Mouse (Mus musculus) urinary bladder, postnatal 4 days (tissue): Measurements from ENCODE around the gene Cchcr1.

ENCODE experiments used
- DNase-seq, 2 experiments: peaks; one replicate each; pipeline ENCODE4 v3.0.0; 2021 to 2022; ENCODE audit warnings: low spot score in 2 of 2

The Cchcr1 gene

GRCm38 (mm10) chr17:35514756-35515155 lies 2.1 kb upstream of the Cchcr1 start:
- DNase-seq, result no peak

DNA sequence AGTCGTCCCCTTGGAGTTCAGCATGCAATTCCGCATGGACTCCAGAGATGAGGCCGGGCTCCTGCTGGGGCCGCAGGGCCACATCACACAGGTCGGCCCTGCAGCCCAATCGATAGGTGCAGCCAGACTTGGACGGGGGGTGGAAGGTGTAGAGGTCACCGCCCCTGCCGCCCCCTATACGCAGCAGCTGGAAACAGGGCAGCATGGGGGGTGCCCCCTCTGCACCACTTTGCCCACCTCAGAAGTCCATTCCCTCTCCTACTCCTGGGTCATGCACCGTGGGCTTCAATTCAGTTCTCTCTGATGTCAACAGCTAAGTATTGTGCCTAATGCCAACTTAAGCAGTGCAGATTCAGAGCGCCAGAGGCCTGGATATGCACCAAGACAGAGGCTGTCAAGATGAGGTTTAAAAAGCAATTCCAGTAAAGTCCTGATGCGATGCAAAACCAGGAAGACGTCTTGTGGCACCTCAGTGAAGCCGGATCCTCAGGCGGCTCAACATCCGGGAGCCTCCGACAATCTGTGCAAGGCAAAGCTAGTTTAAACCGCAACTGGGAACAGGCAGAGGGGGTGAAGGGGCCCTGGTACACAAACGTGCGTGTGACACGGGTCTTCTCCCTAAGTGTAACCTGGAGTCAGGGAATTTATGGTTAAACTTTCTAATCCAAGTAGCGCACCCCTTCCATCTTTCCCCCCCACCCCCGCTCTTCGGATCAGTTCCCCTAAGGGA lies 824 bp upstream of the Cchcr1 start:
- DNase-seq, result no peak

GRCm38 (mm10) chr17:35517526-35517925 lies 626 bp downstream of the Cchcr1 start:
- DNase-seq, result no peak

GRCm38 (mm10) chr17:35524354-35524753 lies 7.5 kb downstream of the Cchcr1 start:
- no peak for DNase-seq

DNA sequence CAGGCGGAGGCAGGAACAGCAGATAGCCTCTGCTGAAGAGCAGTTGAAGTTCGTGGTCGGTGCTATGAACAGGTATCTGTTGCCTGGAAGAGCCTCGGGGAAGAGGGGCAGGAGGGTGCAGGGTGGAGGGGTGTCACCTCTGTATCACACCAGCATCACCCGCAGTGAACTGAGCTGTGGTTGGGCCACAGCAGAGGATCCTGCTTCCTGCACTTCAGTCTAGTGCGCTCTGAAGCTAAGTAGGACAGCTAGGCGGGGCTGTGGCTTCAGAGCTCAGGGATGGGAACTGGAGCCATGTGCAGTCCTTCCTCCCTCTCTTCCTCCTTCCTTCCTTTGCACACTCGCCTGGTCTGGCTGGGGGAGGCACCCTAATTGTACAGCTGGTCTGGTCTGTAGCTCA lies 9.7 kb downstream of the Cchcr1 start:
- DNase-seq, result no peak

DNA sequence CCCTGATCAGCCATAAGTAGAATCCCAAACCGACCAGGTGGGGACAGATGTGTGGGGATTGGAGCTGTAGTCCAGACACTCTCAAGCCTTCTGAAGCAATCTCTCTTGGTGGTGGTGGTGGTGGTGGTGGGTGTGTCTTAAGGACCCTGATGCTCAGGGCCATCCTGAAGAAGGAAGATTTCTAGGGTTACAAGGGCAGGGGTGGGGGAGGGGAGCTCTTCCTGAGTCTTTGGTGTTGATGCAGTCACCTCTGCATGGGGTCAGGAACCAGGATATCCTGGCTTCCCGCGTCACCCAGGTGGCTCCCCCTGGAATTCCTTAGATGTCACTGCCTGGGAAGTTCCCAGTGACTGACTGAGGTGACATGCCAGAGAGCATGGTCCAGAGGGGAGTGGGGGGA lies 15.5 kb downstream of the Cchcr1 start:
- no peak for DNase-seq

DNA sequence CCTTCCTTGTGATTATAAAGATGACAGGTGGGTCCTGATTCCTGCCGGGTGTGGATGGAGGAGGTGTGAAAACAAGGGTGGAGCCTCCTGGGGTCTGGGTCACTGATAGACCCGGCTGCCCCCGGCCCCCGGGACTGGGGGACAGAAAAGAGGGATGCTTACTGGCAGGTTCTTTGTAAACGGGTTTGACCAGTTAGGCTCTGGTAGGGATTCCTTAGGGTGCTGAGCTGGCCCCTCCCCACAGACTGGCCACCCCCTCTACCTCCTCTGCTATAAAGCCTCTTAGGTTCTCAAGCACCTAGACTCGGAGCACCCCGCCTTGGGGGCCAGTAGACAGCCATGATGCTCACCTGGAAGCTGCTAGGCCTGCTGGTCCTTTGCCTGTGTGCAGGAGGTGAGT lies 16.0 kb downstream of the Cchcr1 start, which contains the start of gene Psors1c2:
TSS of gene Psors1c2 (plus strand) at position 301 of the 400 bp plus-strand sequence.
- no peak for DNase-seq

DNA sequence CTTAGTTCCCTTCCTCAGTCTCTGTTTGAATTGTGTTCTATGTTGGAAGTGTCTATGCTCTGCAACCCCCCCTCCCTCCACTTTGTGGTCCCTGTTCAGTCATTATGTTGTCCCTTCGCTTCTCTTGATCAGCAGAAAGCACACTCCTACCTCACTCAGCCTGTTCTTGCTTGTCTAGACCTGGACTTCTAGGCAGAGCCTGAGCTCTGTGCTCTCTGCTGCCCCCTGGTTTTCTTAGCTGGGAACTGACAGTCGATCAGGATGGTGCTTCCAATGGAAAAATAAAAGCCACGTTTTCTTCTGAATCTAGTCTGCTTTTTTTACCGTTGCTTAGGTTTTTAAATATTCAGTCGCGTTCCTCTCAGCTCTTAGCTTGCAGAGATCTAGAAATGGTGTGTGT lies 17.4 kb downstream of the Cchcr1 start:
- peak; percentile 54 to 78 for DNase-seq

DNA sequence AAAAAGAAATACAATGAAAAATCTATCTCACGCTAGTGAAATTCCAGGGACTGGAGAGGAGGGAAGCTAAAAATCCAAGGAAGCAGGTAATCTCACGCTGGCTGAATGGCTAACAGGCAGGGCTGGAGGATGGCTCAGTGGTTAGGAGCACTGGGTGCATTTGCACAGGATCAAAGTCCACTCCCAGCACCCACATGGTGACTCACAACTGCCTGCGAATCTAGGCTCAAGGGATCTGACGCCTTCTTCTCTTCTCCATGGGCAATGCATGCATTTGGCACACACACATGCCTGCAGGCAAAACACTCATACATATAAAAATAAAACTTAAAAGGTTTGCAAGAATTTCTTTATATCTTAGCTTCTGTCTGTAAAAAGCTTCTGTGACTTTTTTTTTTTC lies 20.5 kb downstream of the Cchcr1 start:
- no peak for DNase-seq

DNA sequence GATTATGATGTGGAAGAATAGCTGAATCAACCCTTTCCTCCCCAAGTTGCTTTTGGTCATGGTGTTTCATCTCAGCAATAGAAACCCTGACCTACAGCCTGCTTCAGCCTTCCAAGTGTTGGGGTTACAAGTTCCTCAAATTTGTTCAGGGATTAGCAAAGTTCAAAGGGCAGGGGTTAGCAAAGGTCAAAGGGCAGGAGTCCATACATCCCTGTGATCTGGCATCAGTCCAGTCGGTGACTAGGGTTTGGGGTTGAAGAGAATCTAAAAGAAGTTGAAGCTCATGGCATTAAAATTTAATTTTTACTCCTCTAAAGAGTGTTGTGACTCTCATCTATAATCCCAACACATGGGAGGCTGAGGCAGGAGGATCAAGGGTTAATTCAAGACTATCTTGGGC lies 21.6 kb downstream of the Cchcr1 start:
- DNase-seq, result no peak

- no peak for DNase-seq
Measured at GRCm38 (mm10) chr17:35539540-35539939, 22.6 kb downstream of the Cchcr1 start.

DNA sequence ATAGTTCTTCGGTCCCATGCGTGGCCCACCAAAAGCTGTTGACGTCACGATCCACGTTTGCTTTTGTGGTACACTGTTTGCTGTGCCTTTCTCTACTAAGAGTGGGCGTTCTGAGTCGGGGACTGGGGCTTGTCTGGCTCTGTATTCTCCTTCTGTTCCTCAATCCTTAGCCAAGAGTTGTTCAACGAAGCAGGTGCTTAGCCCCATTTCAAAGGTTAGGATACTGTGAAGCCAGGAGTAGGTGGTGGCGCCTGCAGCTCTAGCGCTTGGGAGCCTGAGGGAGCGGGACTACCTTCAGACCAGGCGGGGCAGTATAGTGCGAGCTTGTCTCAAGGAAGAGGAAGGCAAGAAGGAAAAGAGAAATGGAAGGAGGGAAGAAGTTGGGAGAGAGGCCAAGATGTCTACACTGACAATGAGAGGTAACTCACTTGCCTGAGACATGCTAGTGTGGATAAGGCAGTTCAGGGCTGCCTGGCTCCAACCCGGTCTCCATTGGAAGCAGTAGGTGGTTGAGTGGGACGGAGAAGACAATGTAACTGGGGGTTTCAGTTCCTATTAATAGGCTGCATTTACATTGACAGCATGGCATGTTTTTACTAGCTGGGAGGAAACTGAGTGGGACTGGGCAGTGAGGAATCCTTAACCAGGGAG lies 26.0 kb downstream of the Cchcr1 start:
- no peak for DNase-seq

GRCm38 (mm10) chr17:35543412-35543861 lies 26.5 kb downstream of the Cchcr1 start:
- DNase-seq, result no peak

DNA sequence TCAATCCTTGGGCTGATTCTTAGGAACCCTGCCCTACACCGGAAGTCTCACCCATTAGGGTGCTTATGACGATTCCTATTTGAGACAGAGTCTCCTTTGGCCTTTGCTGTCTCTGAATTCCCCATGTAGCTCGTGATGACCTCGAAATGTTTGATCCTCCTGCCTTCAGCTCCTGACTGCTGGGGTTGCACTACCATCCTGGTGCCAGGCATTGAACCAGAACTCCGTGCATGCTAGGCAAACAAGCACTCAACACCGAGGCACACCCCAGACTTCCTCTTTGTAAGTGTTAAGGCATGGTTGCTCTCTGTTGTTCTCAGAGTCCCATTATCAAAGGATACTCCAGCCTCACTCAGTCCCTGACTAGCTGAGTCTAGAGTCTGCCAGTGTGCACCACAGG lies 27.1 kb downstream of the Cchcr1 start:
- DNase-seq, result no peak

DNA sequence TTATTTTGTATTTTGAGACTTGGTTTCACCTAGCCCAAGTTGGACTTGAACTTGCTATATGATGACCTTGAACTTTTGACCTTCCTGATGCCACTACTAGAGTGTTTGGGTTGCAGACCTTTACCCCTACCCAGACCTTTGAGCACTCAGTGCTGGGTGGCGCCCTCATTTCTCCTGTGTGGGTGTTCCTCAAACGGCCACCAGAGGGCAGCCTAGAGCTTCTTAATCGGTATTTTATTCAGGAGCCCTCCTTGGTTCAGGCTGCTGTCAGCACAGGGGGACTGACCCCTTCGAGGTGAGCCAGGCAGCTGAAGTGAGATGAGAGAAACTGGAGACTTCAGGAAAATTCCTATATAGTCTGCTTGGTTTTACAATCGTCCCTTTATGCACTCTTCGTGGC lies 27.8 kb downstream of the Cchcr1 start:
- peak in 1 of 2 experiments; percentile 43 for DNase-seq

GRCm38 (mm10) chr17:35547465-35547864 lies 30.6 kb downstream of the Cchcr1 start:
- DNase-seq, result no peak

DNA sequence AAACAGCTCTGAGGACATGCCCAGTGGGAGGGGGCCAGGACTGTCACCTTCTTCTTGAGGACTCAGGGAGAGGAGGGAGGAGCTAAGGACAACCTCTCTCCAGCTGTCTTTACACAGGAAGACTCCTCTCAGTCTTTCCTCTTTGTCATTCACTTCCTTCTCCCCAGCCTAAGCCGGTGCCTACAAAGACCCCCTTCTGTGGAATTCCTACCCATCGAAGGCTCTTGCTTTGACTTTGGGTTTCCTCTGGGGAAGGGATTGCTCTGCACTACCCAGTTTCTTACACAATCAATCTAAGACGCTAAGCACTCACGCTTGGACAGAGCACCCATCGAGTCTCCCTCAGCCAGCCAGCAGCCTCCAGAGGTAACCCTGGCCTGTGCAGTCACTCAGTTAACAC lies 31.7 kb downstream of the Cchcr1 start:
- no peak for DNase-seq

- peak; percentile 87 to 89 for DNase-seq
Measured at GRCm38 (mm10) chr17:35549437-35550142, 32.7 kb downstream of the Cchcr1 start.

- no peak for DNase-seq
Measured at GRCm38 (mm10) chr17:35550143-35550494, 33.2 kb downstream of the Cchcr1 start.

DNA sequence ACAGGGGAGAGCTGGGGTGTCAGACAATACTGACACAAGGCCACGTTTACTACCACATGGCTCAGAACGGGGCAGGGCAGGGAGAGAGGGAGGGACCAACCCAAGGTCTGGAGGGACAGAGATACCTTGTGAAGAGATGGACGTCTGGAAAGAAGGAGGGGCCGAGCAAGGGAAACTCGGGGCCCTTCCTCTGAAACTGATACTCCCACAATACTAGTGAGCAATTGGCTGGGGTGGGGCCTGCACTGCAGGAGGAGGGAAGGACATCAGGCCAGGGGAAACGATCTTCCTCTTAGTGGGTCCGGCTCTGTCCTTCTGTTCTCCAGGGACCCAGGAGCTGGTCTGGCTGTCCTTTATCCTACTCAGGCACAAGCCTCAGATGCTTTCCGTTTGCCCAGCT lies 34.0 kb downstream of the Cchcr1 start:
- no peak for DNase-seq

GRCm38 (mm10) chr17:35551881-35552414 lies 35.0 kb downstream of the Cchcr1 start, which contains the start of gene Cdsn:
Cdsn (plus strand) TSS chr17:35552128.
- no peak for DNase-seq

GRCm38 (mm10) chr17:35554321-35554720 lies 37.4 kb downstream of the Cchcr1 start:
- no peak for DNase-seq
